Mouse (Mus musculus) embryo, embryonic 11 days (tissue): Measurements from ENCODE around the gene Otop2.

Experiments
- DNase-seq: peaks from one replicate; pipeline ENCODE4 v3.0.0-alpha.2; 2015

The Otop2 gene

DNA sequence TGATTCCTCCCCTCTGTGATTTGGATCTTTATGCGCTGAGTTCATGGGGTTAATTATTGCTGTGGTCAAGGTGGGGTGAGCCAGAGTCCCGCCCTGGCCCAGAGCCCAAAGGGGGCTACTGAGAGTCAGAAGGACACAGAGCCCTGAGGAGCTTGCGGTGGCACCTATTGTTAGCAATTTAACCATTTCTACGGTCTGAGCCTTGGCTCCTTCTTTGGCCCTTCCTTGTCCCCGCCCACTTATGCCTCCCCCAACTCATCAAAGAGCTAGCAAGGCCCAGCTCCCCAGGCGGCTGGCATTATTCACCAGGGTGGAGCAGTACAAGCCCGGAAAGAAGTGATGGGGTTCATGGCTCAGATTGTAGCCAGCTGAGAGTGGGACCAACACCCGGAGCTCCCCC is at the start of gene Otop2:
TSS of gene Otop2 (plus strand) at position 301 of the 400 bp plus-strand sequence.
- no peak for DNase-seq

GRCm38 (mm10) chr11:115257775-115258510 is 49.0 kb upstream of the Otop2 start:
- peak; percentile 57 for DNase-seq

- DNase-seq = no peak
Observed at GRCm38 (mm10) chr11:115259134-115259533, 47.8 kb upstream of the Otop2 start.

GRCm38 (mm10) chr11:115262954-115263353 is 44.0 kb upstream of the Otop2 start:
- DNase-seq = no peak

- no peak for DNase-seq
Observed at GRCm38 (mm10) chr11:115264136-115264861, 42.7 kb upstream of the Otop2 start.

DNA sequence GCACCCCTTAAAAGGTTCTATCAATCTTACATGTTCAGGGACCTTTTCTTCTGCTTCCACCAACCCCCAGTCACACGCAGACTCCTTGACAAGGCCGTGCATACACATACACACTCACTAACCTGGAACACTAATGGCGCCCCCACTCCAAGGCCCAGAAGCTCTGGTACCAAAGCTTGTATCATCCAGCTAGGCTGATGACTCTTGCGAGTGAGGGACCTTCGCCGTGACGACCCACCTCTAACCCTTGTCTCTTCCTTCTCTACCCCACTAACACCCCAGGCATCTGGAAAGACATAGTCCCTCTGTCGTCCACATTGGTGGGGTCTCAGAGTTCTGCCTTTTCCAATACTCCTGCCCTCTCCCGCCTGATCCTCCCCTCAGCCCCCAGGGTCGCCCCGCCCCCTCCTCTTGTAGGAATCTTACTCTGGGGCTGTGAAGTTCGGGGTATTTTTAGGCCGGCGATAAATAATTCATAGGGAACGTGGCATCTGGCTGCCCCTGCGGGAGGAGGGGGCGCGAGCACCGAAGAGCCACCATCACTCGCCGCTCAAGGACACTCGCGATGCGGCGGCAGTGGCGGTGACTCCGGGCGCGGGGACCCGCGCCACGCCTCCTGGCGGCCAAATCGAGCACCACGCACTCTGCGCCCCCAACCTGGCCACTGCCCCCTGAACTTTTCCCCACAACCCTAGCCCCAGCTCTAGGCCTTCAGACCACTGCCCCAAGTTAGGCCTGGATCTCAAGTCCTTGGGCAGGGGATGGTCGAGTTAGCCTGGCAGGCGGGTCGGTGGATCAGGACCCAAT is 41.9 kb upstream of the Otop2 start:
- DNase-seq = peak; percentile 77

- no peak for DNase-seq
Observed at GRCm38 (mm10) chr11:115265771-115266399, 41.1 kb upstream of the Otop2 start.

DNA sequence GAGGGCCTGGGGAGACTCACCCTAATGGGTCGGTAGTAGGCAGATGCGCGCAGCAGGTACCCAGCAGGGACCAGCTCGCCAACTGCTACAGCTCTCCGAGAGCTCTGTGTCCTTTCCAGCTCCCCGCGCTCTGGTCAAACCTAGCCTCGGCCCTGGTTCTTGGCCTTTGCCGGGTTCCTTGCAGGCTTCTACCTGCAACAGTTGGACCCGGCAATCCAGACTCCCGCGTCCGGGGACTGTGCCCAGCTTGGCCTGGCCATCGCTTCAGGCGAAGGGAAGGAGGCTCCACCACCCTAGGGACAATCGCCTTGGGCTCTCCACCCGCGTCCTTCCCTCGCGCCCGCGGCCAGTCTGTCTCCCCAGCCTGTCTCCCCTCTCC is 40.6 kb upstream of the Otop2 start:
- no peak for DNase-seq

DNA sequence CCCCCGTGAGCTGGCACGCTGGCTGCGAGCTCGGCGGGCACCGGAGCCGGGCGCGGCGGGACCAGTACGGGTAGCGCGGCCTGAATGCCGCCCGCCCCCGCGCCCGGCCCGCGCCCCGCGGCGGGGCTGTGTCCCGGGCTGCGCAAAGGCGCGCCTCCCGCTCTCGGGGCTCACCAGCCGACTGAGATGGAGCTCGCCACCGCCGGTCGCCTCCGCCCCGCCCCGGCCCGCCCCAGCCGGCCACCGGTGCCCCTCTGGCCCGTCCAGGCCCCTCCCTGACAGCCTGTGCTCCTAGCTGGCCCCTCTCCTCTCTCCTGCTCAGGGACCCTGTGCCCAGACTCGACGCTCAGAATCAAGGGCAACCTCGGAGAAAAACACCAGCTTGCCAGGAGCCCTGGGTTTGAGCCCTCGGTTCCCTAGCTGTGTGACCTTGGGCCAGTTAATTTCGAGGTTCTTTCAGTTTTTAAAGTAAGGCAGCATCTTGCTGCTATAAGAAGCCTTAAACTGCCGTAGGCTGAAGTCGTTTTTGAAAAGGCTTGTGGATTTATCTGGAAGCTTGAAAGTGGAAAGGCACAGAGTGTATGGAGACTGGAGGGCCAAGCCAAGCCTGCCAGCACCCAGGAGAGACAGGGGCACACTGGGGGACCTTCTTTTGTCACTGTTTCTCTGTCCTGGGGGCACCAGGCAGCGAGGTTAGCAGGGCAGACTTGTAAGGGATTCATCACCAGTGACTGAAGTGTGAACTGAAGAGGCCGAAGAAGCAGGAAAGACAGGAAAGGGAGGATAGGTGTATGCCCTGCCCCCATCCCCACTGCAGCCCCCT is 39.7 kb upstream of the Otop2 start, which contains the start of gene Grin2c:
TSS of gene Grin2c (minus strand) at position 183 of the 823 bp plus-strand sequence.
- DNase-seq = no peak

DNA sequence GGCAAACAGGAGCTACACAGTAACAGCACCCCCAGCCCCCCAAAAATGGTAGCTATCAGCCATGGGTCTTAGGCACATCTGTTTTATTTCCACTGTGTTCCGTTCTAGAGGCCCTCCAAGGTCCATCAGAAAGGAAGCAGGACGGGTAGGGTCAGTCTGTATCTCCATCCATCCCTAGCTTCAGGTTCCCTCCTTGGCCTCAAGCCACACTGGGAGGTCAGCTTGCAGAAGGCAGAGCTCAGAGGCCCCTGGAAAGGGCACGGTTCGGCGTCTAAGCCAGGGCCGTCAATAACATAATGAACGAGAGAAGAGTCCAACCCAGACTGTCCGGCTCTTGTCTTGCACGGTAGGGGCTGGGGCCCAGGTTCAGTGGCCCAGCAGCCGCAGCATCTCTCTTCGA is 39.0 kb upstream of the Otop2 start:
- DNase-seq = no peak

DNA sequence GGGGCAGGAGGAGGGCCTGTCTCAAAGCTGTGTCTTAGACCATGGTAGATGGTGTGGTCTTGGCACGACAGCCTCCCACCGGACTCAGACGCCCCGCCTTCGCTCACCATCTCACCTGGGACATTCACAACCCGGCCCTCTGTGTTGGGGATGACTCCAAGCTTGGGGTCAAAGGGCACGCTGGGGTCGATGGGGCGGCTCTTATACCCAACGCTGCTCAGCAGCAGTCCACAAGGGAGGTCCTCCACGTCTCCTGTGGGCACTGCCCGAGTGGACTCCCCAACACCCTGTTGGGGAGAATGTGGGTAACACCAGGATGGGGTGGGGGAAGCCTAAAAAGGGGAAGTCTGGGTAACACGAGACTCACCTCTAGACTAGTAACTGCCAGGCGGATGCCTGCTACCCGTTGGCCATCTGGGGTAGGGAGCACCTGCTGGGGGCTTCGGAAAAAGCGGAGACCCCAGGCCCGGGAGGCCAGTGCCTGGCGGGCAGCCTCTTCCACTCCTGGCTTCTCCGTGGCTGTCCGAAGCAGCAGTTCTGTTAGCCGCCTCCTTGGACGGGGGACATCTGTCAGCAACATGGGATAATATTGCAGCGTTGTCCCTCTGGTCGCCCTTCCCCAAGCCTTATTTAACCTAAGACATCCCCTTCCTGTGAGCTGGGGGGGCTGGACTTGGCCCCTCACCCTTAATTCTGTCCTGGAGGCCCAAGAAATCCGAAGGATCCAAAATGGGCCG is 37.5 kb upstream of the Otop2 start:
- no peak for DNase-seq

DNA sequence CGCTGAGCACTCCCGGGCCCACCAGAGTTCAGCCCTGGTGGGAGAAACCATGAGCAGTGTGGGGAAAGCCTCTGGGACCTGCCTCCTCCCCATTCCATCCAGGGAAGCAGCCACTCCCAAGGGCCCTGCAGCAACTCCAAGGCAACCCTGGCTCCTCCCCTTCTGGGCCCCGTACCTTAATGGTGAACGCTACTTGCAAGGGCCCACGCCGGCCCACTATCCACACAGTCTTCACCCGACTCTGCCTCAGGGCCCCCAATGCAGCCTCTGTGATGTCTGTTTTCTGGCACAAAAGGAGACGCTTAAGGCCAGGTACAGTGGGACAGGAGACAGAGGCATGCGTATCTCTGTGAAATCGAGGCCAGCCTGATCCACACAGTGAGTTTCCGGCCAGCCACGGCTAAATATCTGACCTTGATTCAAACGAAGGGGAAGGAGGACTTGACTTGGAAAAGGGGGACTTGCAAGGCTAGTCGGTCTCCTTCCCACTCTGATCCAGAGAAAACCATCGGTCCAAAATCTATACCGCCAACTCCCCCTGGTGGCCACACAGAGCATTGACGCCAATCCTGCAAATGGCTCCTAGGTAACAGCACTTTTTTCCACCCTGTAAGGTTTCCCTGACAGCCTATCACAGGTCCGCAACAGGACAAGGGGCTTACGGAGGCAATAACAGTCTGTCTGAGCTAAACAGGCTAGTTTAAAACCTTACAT is 36.7 kb upstream of the Otop2 start:
- DNase-seq = peak; percentile 82

DNA sequence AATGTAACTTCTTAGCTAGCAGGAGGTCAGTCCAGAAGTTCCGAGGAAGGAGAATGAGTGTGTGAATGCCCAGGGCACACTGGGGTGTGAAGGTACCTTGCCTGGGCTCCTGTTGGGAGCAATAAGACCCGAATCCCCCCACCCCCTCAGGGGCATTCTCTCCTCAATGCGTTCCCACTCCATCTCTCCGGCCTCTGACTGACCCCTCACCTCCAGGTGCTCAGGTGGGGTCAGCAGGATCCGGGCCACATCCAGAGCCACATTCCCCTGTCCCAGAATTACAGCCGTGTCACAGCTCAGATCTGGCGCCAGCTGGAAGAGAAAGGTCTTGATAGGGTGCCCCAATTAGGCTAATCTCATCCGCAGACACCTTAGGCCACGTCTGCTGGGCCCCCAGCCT is 35.9 kb upstream of the Otop2 start:
- DNase-seq = no peak

DNA sequence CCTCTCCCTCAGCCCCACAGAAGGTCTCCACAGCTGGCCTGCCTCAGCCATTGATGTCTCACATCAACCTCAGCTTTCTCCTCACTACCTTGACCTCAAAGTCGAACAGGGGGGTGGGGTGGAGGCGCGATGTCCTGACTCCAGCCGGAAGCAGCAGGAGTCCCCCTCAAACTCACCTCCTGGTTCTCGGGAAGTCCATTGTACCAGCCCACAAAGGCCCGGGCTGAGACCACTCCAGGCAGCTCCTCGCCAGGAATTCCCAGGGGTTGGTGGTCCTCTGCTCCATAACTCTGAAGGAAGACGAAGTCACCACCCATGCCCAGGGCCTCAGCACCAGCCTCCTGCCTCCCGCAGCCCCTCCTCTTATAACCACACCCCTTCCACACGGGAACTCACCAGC is 35.5 kb upstream of the Otop2 start:
- no peak for DNase-seq

GRCm38 (mm10) chr11:115272894-115273498 is 34.0 kb upstream of the Otop2 start:
- no peak for DNase-seq

DNA sequence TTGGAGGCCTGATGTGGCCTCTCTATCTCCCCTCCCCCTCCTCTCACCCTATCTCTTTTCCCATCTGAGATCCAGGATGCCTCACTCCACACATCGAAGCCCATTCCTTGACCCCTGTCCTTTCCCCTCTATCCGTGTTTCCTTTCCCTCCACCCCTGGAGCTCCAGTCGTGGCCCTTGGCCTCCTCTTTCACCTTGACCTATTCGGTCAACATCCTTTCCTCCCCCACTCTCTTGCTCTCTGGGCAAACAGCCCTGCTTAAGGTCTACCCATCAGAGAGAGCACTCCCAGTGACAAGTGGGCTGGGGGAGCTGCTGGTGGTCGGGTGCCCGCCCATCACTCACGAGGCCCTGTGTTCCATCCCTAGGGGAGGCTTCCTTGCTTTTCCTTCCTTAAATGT is 33.2 kb upstream of the Otop2 start:
- no peak for DNase-seq

DNA sequence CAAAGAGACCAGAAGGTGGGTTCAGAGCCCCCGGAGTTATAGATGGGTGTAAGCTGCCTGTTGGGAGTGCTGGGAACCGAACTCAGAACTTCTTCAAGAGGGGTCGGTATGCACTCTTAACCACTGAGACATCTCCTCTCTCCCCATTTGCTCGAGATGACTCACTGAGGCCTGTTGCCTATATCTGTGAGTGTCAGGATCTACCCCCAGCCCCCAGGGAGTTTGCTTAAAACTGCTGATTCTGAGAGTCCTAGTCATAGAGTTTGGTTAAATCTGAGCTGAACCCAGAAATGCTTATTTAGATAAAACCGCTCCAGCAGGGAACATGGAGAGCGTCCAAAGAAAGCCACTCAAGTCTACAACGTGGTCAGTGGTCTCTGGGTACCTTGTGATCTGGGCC is 32.8 kb upstream of the Otop2 start:
- DNase-seq = no peak

DNA sequence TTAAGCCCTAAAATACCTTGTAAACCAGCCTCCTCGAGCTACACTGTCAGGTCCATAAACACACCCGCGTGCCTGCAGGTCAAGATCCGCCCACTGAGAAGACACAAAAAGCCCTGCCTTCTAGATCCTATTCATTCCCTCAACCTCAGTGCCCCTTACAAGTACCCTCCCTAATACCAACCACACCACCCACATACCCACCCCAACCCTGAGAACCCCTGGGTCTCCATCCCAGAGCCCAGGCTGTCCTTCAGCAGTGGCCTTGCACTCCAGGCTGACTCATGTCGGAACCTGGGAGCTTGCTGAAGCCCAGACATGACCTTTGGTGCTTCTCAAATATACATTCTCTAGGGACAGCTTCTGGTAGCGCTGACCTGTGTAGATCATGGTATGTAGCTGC is 32.2 kb upstream of the Otop2 start:
- DNase-seq = no peak

- no peak for DNase-seq
Observed at GRCm38 (mm10) chr11:115275509-115275908, 31.5 kb upstream of the Otop2 start.

DNA sequence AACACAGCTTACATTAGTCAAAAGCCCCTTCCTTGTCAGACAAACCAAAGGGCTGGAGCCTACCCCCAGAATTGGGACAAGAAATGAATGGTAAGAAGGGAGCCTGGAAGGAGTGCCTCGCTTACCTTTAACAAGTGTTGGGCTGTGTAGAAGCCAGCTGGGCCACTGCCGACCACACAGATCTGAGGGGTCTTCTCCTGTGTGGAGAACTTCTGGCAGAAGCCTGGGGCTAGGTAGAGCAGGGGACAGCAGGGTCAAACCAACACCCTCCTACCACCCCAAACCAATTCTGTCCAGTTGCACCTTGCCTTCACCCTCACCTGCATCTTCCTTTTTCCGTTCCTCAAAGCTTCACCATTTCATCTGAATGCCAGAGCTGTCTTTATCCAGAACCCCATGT is 31.0 kb upstream of the Otop2 start:
- no peak for DNase-seq
